Mouse (Mus musculus): ENCODE data around the gene Olfr1206. TPM values are rescaled to one million over a fixed set of nuclear protein-coding genes. Genes with fewer than 3 reads are reported as not detected.

The Olfr1206 gene
- total RNA-seq (2021) (not detected), polyA plus RNA-seq (2012; rRNA removed) (not detected in 2 replicates)
- long read RNA-seq = 0 reads

DNA sequence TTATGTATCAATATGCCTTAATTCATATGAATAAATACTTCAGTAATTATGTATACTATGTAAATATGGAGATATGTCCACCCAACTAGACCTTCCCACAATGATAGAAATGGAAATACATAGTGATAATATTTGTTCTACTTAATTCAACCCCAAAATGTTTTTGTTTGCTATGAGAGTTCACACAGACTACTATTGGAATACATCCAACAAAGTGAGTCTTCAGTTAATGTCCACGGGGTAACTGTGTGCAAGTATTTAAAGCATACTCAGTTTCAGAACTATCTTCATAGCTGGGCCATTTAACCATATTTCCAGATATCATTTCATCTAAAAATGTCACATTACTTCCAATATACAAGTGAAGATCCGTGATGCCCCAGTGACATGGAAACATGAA, at the start of gene Olfr1206:
Gene Olfr1206, plus strand, starts transcription at position 301 of the 400 bp plus-strand sequence.
- WGBS = 70% methylated on average over 2 of the region's 2 CpGs
- Histone ChIP-seq H3K4me3 (no peak within 1 kb of the TSS), H3K36me3 (ENCODE audit: control insufficient read depth, insufficient read depth, low read length) (no peaks in the 10 kb centered on the region), H3K4me1 (ENCODE audit: control insufficient read depth, insufficient read depth, low read length) (no peaks in the 10 kb centered on the region), H3K27me3 (ENCODE audit: control insufficient read depth, insufficient read depth, low read length) (no peaks in the 10 kb centered on the region), H3K27ac (no peak within 1 kb of the TSS), H3K9ac (ENCODE audit: low read depth, low read length) (no peak within 1 kb of the TSS), H3K79me2 (replicated peaks; ENCODE audit: control insufficient read depth, insufficient read depth, low read length) (no peaks in the 10 kb centered on the region)
- DNase-seq = no peak
- TF ChIP-seq POLR2A (IDR thresholded peaks at IDR 0.05; ENCODE audit: insufficient read depth, low read depth, low read length) = no peak
- intact Hi-C loops (cut with DNase I) = no loop called here

DNA sequence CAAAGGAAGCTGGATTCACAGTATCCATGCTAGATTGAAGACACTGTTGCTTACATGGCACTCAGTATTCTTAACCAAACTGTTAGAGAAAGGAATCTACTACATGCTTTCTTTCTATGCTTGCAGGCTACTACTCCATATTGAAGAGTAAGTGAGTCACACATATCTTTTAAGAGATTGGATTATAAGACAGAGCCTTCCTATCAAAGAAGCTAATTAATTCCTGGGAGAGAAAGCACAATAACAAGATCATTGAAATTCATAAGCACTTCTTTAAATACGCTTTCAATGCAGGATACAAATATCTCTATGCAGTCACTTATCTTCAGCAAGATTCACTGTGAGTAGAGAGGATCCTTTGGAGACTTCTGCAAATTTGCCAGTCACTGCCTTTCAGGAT, 48.8 kb upstream of the Olfr1206 start, which contains the start of gene Olfr1202:
Gene Olfr1202, plus strand, starts transcription at position 301 of the 400 bp plus-strand sequence.
- 69% methylated on average over 1 of the region's 1 CpGs for WGBS

DNA sequence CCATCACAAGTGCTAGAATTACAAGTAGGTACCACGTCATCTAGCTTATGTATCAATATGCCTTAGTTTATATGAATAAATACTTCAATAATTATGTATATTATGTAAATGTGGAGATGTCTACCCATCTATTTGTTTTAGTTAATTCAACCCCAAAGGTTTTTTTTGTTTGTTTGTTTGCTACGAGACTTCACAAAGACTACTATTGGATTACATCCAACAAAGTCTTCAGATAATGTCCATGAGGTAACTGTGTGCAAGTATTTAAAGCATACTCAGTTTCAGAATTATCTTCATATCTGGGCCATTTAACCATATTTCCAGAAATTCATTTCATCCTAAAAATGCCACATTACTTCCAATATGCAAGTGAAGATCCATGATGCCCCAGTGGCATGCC, 33.6 kb upstream of the Olfr1206 start, which contains the start of gene Olfr1205:
Gene Olfr1205, plus strand, starts transcription at position 301 of the 400 bp plus-strand sequence.
- Histone ChIP-seq H3K4me3 (no peak within 1 kb of the TSS), H3K79me2 (replicated peaks; ENCODE audit: control insufficient read depth, insufficient read depth, low read length) (no peaks in the 10 kb centered on the region), H3K4me1 (ENCODE audit: control insufficient read depth, insufficient read depth, low read length) (no peaks in the 10 kb centered on the region), H3K27ac (no peak within 1 kb of the TSS), H3K9ac (ENCODE audit: low read depth, low read length) (no peak within 1 kb of the TSS), H3K27me3 (ENCODE audit: control insufficient read depth, insufficient read depth, low read length) (no peaks in the 10 kb centered on the region), H3K36me3 (ENCODE audit: control insufficient read depth, insufficient read depth, low read length) (no peaks in the 10 kb centered on the region)
- intact Hi-C loops (cut with DNase I) = no loop called here
- no peak for DNase-seq
- no peak for TF ChIP-seq CTCF (IDR thresholded peaks at IDR 0.05)
- no peak for TF ChIP-seq POLR2A (IDR thresholded peaks at IDR 0.05; ENCODE audit: insufficient read depth, low read depth, low read length)
- no peak for TF ChIP-seq EP300 (IDR thresholded peaks at IDR 0.05; ENCODE audit: insufficient read depth, low read depth, low read length)
- WGBS = 77% methylated on average over 2 of the region's 2 CpGs

More for the DNA sequence above, 48.8 kb upstream of the Olfr1206 start, which contains the start of gene Olfr1202:
- Histone ChIP-seq H3K9ac (ENCODE audit: low read depth, low read length) (no peak within 1 kb of the TSS), H3K4me3 (no peak within 1 kb of the TSS), H3K79me2 (replicated peaks; ENCODE audit: control insufficient read depth, insufficient read depth, low read length) (no peaks in the 10 kb centered on the region), H3K27ac (no peak within 1 kb of the TSS), H3K4me1 (ENCODE audit: control insufficient read depth, insufficient read depth, low read length) (no peaks in the 10 kb centered on the region), H3K36me3 (ENCODE audit: control insufficient read depth, insufficient read depth, low read length) (no peaks in the 10 kb centered on the region), H3K27me3 (ENCODE audit: control insufficient read depth, insufficient read depth, low read length) (no peaks in the 10 kb centered on the region)
- TF ChIP-seq POLR2A (IDR thresholded peaks at IDR 0.05; ENCODE audit: insufficient read depth, low read depth, low read length) (no peak), EP300 (IDR thresholded peaks at IDR 0.05; ENCODE audit: insufficient read depth, low read depth, low read length) (no peak), CTCF (IDR thresholded peaks at IDR 0.05) (no peak)
- intact Hi-C loops (cut with DNase I) = no loop called here
- DNase-seq = no peak

DNA sequence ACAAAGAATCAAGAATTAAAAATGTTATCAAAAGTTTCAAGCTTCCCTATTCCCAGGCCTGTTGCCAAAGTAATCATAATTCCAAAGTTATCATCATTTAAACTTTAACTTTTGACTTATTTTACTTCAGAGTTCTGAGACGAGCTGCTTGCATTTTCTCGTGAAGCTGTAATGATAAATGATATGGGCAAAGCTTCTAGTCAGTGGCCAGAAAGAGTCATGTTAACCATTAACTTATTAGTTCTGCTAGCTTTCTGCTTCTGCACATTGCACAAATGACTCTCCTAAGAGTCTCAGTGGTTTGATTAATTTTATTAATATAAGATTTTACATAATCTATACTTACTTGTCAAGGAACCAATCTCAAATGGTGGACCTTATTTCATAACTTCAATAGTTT, 24.6 kb upstream of the Olfr1206 start:
- Histone ChIP-seq H3K27ac (no peak overlapping the region), H3K9ac (ENCODE audit: low read depth, low read length) (no peak overlapping the region), H3K4me1 (ENCODE audit: control insufficient read depth, insufficient read depth, low read length) (no peaks in the 10 kb centered on the region), H3K27me3 (ENCODE audit: control insufficient read depth, insufficient read depth, low read length) (no peaks in the 10 kb centered on the region), H3K79me2 (replicated peaks; ENCODE audit: control insufficient read depth, insufficient read depth, low read length) (no peaks in the 10 kb centered on the region), H3K4me3 (no peak overlapping the region), H3K36me3 (ENCODE audit: control insufficient read depth, insufficient read depth, low read length) (no peaks in the 10 kb centered on the region)
- no peak for DNase-seq
- intact Hi-C loops (cut with DNase I) = no loop called here
- TF ChIP-seq CTCF (IDR thresholded peaks at IDR 0.05) (no peak), EP300 (IDR thresholded peaks at IDR 0.05; ENCODE audit: insufficient read depth, low read depth, low read length) (no peak), POLR2A (IDR thresholded peaks at IDR 0.05; ENCODE audit: insufficient read depth, low read depth, low read length) (no peak)
- WGBS = 57% methylated on average over 2 of the region's 2 CpGs

DNA sequence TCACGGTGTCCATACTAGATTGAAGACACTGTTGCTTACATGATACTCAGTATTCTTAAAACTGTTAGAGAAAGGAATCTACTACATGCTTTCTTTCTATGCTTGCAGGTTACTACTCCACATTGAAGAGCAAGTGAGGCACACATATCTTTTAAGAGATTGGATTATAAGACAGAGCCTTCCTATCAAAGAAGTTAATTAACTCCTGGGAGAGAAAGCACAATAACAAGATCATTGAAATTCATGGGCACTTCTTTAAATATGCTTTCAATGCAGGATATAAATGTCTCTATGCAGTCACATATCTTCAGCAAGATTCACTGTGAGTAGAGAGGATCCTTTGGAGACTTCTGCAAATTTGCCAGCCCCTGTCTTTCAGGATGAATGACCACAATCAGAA, 14.0 kb upstream of the Olfr1206 start, which contains the start of gene Olfr1204:
Gene Olfr1204, plus strand, starts transcription at position 301 of the 400 bp plus-strand sequence.
- TF ChIP-seq EP300 (IDR thresholded peaks at IDR 0.05; ENCODE audit: insufficient read depth, low read depth, low read length) = no peak
- TF ChIP-seq POLR2A (IDR thresholded peaks at IDR 0.05; ENCODE audit: insufficient read depth, low read depth, low read length) = no peak
- TF ChIP-seq CTCF (IDR thresholded peaks at IDR 0.05) = no peak
- H3K27ac ChIP-seq = no peak within 1 kb of the TSS
- 83% methylated on average over 1 of the region's 1 CpGs for WGBS
- H3K4me1 ChIP-seq (ENCODE audit: control insufficient read depth, insufficient read depth, low read length) = no peaks in the 10 kb centered on the region
- DNase-seq = no peak
- H3K27me3 ChIP-seq (ENCODE audit: control insufficient read depth, insufficient read depth, low read length) = no peaks in the 10 kb centered on the region
- H3K9ac ChIP-seq (ENCODE audit: low read depth, low read length) = no peak within 1 kb of the TSS
- intact Hi-C loops (cut with DNase I) = no loop called here
- no peaks in the 10 kb centered on the region for H3K79me2 ChIP-seq (replicated peaks; ENCODE audit: control insufficient read depth, insufficient read depth, low read length)
- no peak within 1 kb of the TSS for H3K4me3 ChIP-seq
- no peaks in the 10 kb centered on the region for H3K36me3 ChIP-seq (ENCODE audit: control insufficient read depth, insufficient read depth, low read length)

DNA sequence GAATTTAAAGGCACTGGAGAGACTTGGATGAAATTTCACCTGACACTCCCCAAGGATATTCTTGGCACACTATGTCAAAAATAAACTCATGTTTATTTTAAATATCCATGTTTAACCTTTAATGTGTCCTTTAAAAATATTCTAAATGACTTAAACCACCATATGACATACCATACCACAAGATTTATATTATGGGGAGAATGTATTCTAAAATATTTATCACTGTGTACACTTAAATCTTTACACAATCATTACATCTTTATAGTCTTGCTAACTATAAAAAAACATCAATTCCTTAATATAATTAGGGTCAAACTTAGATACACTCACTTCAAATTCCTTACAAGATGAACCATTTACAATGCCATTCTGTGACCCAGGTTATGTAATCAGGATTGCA, 39.2 kb downstream of the Olfr1206 start, which contains the start of gene Olfr1208:
Gene Olfr1208, minus strand, starts transcription at position 101 of the 400 bp plus-strand sequence.
- H3K4me1 ChIP-seq (ENCODE audit: control insufficient read depth, insufficient read depth, low read length) = no peaks in the 10 kb centered on the region
- H3K27me3 ChIP-seq (ENCODE audit: control insufficient read depth, insufficient read depth, low read length) = no peaks in the 10 kb centered on the region
- H3K9ac ChIP-seq (ENCODE audit: low read depth, low read length) = no peak within 1 kb of the TSS
- no peak for TF ChIP-seq CTCF (IDR thresholded peaks at IDR 0.05)
- no peak for TF ChIP-seq EP300 (IDR thresholded peaks at IDR 0.05; ENCODE audit: insufficient read depth, low read depth, low read length)
- no peak for TF ChIP-seq POLR2A (IDR thresholded peaks at IDR 0.05; ENCODE audit: insufficient read depth, low read depth, low read length)
- no peak within 1 kb of the TSS for H3K27ac ChIP-seq
- no peaks in the 10 kb centered on the region for H3K36me3 ChIP-seq (ENCODE audit: control insufficient read depth, insufficient read depth, low read length)
- no peak within 1 kb of the TSS for H3K4me3 ChIP-seq
- no peaks in the 10 kb centered on the region for H3K79me2 ChIP-seq (replicated peaks; ENCODE audit: control insufficient read depth, insufficient read depth, low read length)
- intact Hi-C loops (cut with DNase I) = no loop called here
- DNase-seq = no peak

Measured in heart, adult 2 months (tissue).